Mouse (Mus musculus) CD4-positive naive resting alpha-beta T cell, adult 57 days (primary cell): ENCODE measurements around the gene Kidins220. TPM values are rescaled to one million over a fixed set of nuclear protein-coding genes. Genes with fewer than 3 reads are reported as not detected.

ENCODE experiments used
- total RNA-seq: library from RNA; stranded (reverse); gene quantifications from one replicate; pipeline ENCODE4 v1.2.4, GENCODE M21; 2023

Gene Kidins220
- total RNA-seq, result 127 TPM

GRCm38 (mm10) chr12:24974446-24975114 is at the start of gene Kidins220:
Gene Kidins220, plus strand, starts transcription at chr12:24974925.

GRCm38 (mm10) chr12:25097052-25097209 is 122.2 kb downstream of the Kidins220 start, which contains the start of gene Id2:
Gene Id2, minus strand, starts transcription at chr12:25097140.

Other genes with a start within 250 kb of the Kidins220 start
- 2.2 TPM for gene Mboat2, start 144.0 kb upstream of the Kidins220 start, total RNA-seq
- 142 TPM for gene Id2, start 122.2 kb downstream of the Kidins220 start, total RNA-seq